Mouse (Mus musculus) kidney, adult 2 months (tissue): ENCODE measurements around the gene 5430419D17Rik.

ENCODE experiments used
- CTCF ChIP-seq: fragments of 200-500 bp; conservative IDR thresholded peaks from 2 replicates; pipeline ENCODE4 v1.5.1; 2011; ENCODE audit warnings: low read depth, mild to moderate bottlenecking, control low read depth, low read length, moderate library complexity, mixed read lengths; ENCODE audit not compliant: insufficient read depth, insufficient read length
- POLR2A ChIP-seq: fragments of 200-500 bp; IDR thresholded peaks from one replicate; pipeline ENCODE4 v1.6.1; 2011; ENCODE audit warnings: low read depth, low read length, control low read depth

GRCm38 (mm10) chr7:131146214-131146613 lies 28.0 kb upstream of the 5430419D17Rik start, which contains the start of gene 4933402N03Rik:
- TF ChIP-seq CTCF = no peak
- TF ChIP-seq POLR2A = no peak
